Mouse (Mus musculus): ENCODE measurements around the gene Dlst.

GRCm38 (mm10) chr12:85170948-85171307 is 60.3 kb downstream of the Dlst start:
- TF ChIP-seq CTCF (IDR thresholded peaks at IDR 0.05) (no peak), EP300 (IDR thresholded peaks at IDR 0.05) (no peak)

All from lung, postnatal 0 days (tissue).